Mouse (Mus musculus) G1E (cell line): Measurements from ENCODE around the gene Txlna.

ENCODE experiments used
- CTCF ChIP-seq: IDR thresholded peaks from 2 replicates; pipeline ENCODE4 v1.5.1; 2012; ENCODE audit warnings: low read depth, low read length, inconsistent platforms, mixed read lengths
- GATA1 ChIP-seq: IDR thresholded peaks from 2 replicates; pipeline ENCODE4 v1.6.1; 2012; ENCODE audit warnings: borderline replicate concordance, low read length, inconsistent platforms, mixed read lengths
- GATA2 ChIP-seq: IDR thresholded peaks from 2 replicates; pipeline ENCODE4 v1.6.1; 2012; ENCODE audit warnings: low read depth, low read length, inconsistent platforms, borderline replicate concordance
- POLR2AphosphoS5 ChIP-seq: IDR thresholded peaks from 2 replicates; pipeline ENCODE4 v1.6.1; 2012; ENCODE audit warnings: low read depth, low read length, inconsistent platforms; ENCODE audit not compliant: insufficient replicate concordance
- TAL1 ChIP-seq: conservative IDR thresholded peaks from 2 replicates; pipeline ENCODE4 v1.6.1; 2012; ENCODE audit warnings: low read depth, low read length, inconsistent platforms, mixed read lengths

- TF ChIP-seq CTCF (no peak), GATA1 (no peak), GATA2 (no peak), TAL1 (no peak), POLR2AphosphoS5 (no peak)
These were observed at the start of gene Txlna for GRCm38 (mm10) chr4:129640638-129641467.
